Mouse (Mus musculus): ENCODE measurements around the gene Eif3l. TPM values are rescaled to one million over a fixed set of nuclear protein-coding genes. Genes with fewer than 3 reads are reported as not detected.

Gene Eif3l
- total RNA-seq, 2 experiments from 2014 or later, result 203 to 271 TPM

- no peak for ATAC-seq (replicated peaks; ENCODE audit: poor library complexity)
Measured at GRCm38 (mm10) chr15:79119491-79119890, 44.5 kb downstream of the Eif3l start.

GRCm38 (mm10) chr15:79122119-79122518 is 47.1 kb downstream of the Eif3l start:
- no peak for ATAC-seq (replicated peaks; ENCODE audit: poor library complexity)

- no peak for ATAC-seq (replicated peaks; ENCODE audit: poor library complexity)
Measured at GRCm38 (mm10) chr15:79122546-79122945, 47.6 kb downstream of the Eif3l start.

- ATAC-seq (replicated peaks; ENCODE audit: poor library complexity), result no peak
Measured at GRCm38 (mm10) chr15:79123751-79124150, 48.8 kb downstream of the Eif3l start.

- ATAC-seq (replicated peaks; ENCODE audit: poor library complexity), result no peak
Measured at GRCm38 (mm10) chr15:79124331-79124875, 49.4 kb downstream of the Eif3l start.

- ATAC-seq (replicated peaks; ENCODE audit: poor library complexity), result peak; percentile 60
Measured at GRCm38 (mm10) chr15:79126217-79126932, 51.4 kb downstream of the Eif3l start.

GRCm38 (mm10) chr15:79127101-79127500 is 52.1 kb downstream of the Eif3l start:
- ATAC-seq (replicated peaks; ENCODE audit: poor library complexity), result no peak

- ATAC-seq (replicated peaks; ENCODE audit: poor library complexity), result 0 out of 2 replicates have a peak, but pooled peaks have one; percentile 44
Measured at GRCm38 (mm10) chr15:79128208-79128607, 53.2 kb downstream of the Eif3l start.

GRCm38 (mm10) chr15:79129311-79129710 is 54.3 kb downstream of the Eif3l start:
- ATAC-seq (replicated peaks; ENCODE audit: poor library complexity), result no peak

- ATAC-seq (replicated peaks; ENCODE audit: poor library complexity), result no peak
Measured at GRCm38 (mm10) chr15:79130782-79131181, 55.8 kb downstream of the Eif3l start.

- no peak for ATAC-seq (replicated peaks; ENCODE audit: poor library complexity)
Measured at GRCm38 (mm10) chr15:79131442-79131841, 56.5 kb downstream of the Eif3l start.

- ATAC-seq (replicated peaks; ENCODE audit: poor library complexity), result no peak
Measured at GRCm38 (mm10) chr15:79133191-79133661, 58.2 kb downstream of the Eif3l start.

- ATAC-seq (replicated peaks; ENCODE audit: poor library complexity), result no peak
Measured at GRCm38 (mm10) chr15:79134496-79135270, 59.7 kb downstream of the Eif3l start.

GRCm38 (mm10) chr15:79135332-79135731 is 60.4 kb downstream of the Eif3l start:
- ATAC-seq (replicated peaks; ENCODE audit: poor library complexity), result no peak

- no peak for ATAC-seq (replicated peaks; ENCODE audit: poor library complexity)
Measured at GRCm38 (mm10) chr15:79135783-79136575, 61.0 kb downstream of the Eif3l start.

- no peak for ATAC-seq (replicated peaks; ENCODE audit: poor library complexity)
Measured at GRCm38 (mm10) chr15:79139640-79140039, 64.7 kb downstream of the Eif3l start.

GRCm38 (mm10) chr15:79140866-79141565 is 66.0 kb downstream of the Eif3l start, which contains the start of the genes Polr2f and 1700088E04Rik:
Gene Polr2f, plus strand, starts transcription at chr15:79141009.
Gene 1700088E04Rik, minus strand, starts transcription at chr15:79141253.
- ATAC-seq (replicated peaks; ENCODE audit: poor library complexity), result peak; percentile 95

GRCm38 (mm10) chr15:79141566-79141917 is 66.6 kb downstream of the Eif3l start:
- peak; percentile 20 for ATAC-seq (replicated peaks; ENCODE audit: poor library complexity)

- no peak for ATAC-seq (replicated peaks; ENCODE audit: poor library complexity)
Measured at GRCm38 (mm10) chr15:79143316-79143715, 68.3 kb downstream of the Eif3l start.
